In the genomic region with DNA sequence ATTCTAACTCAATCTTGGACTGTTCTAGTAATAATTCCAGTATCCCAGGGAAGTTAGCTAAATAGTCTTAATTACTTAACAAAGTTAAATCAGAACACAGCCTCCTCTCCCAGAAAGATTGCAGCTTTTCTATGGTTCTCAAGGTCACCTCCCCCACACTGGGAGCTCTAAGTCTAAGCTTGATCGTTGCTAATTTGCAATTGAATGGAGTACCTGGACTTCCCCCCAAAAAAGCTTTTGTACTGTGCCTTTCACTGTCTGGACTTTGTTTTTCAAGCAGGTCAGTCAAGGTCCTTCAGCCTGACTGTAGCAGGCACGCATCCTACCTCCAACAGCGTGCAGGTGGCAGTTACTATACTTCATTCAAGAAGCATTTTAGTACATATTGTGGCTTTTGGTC, we compare ENCODE assay signal across 21 mouse cellular contexts. TPM values are rescaled to one million over a fixed set of nuclear protein-coding genes. Genes with fewer than 3 reads are reported as not detected.
"Had no signal": no experiment of that assay in that cellular context is flagged by ENCODE, and none has a peak within 500 bp of the region (broad histone marks: within the 10 kb centered on the region; RNA-seq: fewer than 3 reads in every experiment).

No protein-coding gene starts in this region.

- H3K27me3 ChIP-seq: megakaryocyte, embryonic 14.5 days; midbrain, embryonic 13.5 days; midbrain, embryonic 15.5 days; neural tube, embryonic 12.5 days; stomach, embryonic 15.5 days had no signal

- H3K9me3 ChIP-seq: stomach, embryonic 15.5 days had no signal

- H3K4me2 ChIP-seq: lung, embryonic 14.5 days; midbrain, embryonic 11.5 days; midbrain, embryonic 13.5 days; midbrain, embryonic 15.5 days; neural tube, embryonic 12.5 days; stomach, embryonic 15.5 days had no signal

- H3K9ac ChIP-seq: lung, embryonic 14.5 days; midbrain, embryonic 13.5 days; midbrain, embryonic 15.5 days; neural tube, embryonic 12.5 days; stomach, embryonic 15.5 days had no signal

- H3K4me3 ChIP-seq: megakaryocyte, embryonic 14.5 days; midbrain, embryonic 13.5 days; midbrain, embryonic 15.5 days; neural tube, embryonic 12.5 days; stomach, embryonic 15.5 days had no signal

- H3K27ac ChIP-seq: midbrain, embryonic 13.5 days; midbrain, embryonic 15.5 days; neural tube, embryonic 12.5 days; stomach, embryonic 15.5 days; stomach, postnatal 0 days had no signal

- DNase-seq: lung, adult 18-20 months; lung, embryonic 14.5 days; lung, postnatal 10 days; lung, postnatal 4 days; right cerebral cortex, postnatal 14 days; thymus, adult 2 months; thymus, postnatal 25 days; thymus, postnatal 4 days had no signal

- H3K36me3 ChIP-seq: midbrain, embryonic 13.5 days; midbrain, embryonic 15.5 days; neural tube, embryonic 12.5 days; stomach, embryonic 15.5 days had no signal

- H3K4me1 ChIP-seq: megakaryocyte, embryonic 14.5 days; midbrain, embryonic 13.5 days; midbrain, embryonic 15.5 days; neural tube, embryonic 12.5 days; stomach, embryonic 15.5 days had no signal

- ATAC-seq: midbrain, embryonic 13.5 days; midbrain, embryonic 15.5 days had no signal

RNA-seq across cellular contexts. Expression of gene Olfr867, which starts 12.9 kb away (rescaled TPM):
- polyA plus RNA-seq: liver, embryonic 16.5 days; lung, embryonic 14.5 days; lung, embryonic 16.5 days; midbrain, embryonic 11.5 days; midbrain, embryonic 13.5 days; midbrain, embryonic 15.5 days; midbrain, postnatal 0 days; neural tube, embryonic 12.5 days; neural tube, embryonic 14.5 days; spleen, adult 2 months; stomach, embryonic 15.5 days; stomach, postnatal 0 days; testis, adult 2 months; thymus, adult 2 months had no signal

RNA-seq across cellular contexts. Expression of gene Olfr868, which starts 28.2 kb away (rescaled TPM):
- polyA plus RNA-seq: liver, embryonic 16.5 days; lung, embryonic 14.5 days; lung, embryonic 16.5 days; midbrain, embryonic 11.5 days; midbrain, embryonic 13.5 days; midbrain, embryonic 15.5 days; midbrain, postnatal 0 days; neural tube, embryonic 12.5 days; neural tube, embryonic 14.5 days; spleen, adult 2 months; stomach, embryonic 15.5 days; stomach, postnatal 0 days; testis, adult 2 months; thymus, adult 2 months had no signal

RNA-seq across cellular contexts. Expression of gene Olfr866, which starts 42.4 kb away (rescaled TPM):
- polyA plus RNA-seq: liver, embryonic 16.5 days; lung, embryonic 14.5 days; lung, embryonic 16.5 days; midbrain, embryonic 11.5 days; midbrain, embryonic 13.5 days; midbrain, embryonic 15.5 days; midbrain, postnatal 0 days; neural tube, embryonic 12.5 days; neural tube, embryonic 14.5 days; spleen, adult 2 months; stomach, embryonic 15.5 days; stomach, postnatal 0 days; testis, adult 2 months; thymus, adult 2 months had no signal

RNA-seq across cellular contexts. Expression of gene Olfr869, which starts 58.6 kb away (rescaled TPM):
- polyA plus RNA-seq: liver, embryonic 16.5 days; lung, embryonic 14.5 days; lung, embryonic 16.5 days; midbrain, embryonic 11.5 days; midbrain, embryonic 13.5 days; midbrain, embryonic 15.5 days; midbrain, postnatal 0 days; neural tube, embryonic 12.5 days; neural tube, embryonic 14.5 days; spleen, adult 2 months; stomach, embryonic 15.5 days; stomach, postnatal 0 days; testis, adult 2 months; thymus, adult 2 months had no signal
